Mouse (Mus musculus) embryonic facial prominence, embryonic 13.5 days (tissue): ENCODE data around the gene Zbtb1. TPM values are rescaled to one million over a fixed set of nuclear protein-coding genes. Genes with fewer than 3 reads are reported as not detected.

ENCODE experiments used
- ATAC-seq: fragments of 200-750 bp; cut with Nextera tagmentation; 2 replicates; pipeline ENCODE4 v1.8.0; 2017; ENCODE audit warnings: low read depth; ENCODE audit not compliant: insufficient number of reproducible peaks, insufficient read depth, low FRiP score, low TSS enrichment
- H3K27ac ChIP-seq: fragments of 300-500 bp; sonication (generic); 2 replicates; pipeline ENCODE4 v1.5.1; 2015; ENCODE audit warnings: moderate library complexity, mild to moderate bottlenecking, inconsistent platforms
- H3K27me3 ChIP-seq: fragments of 300-500 bp; sonication (generic); 2 replicates; pipeline ENCODE4 v1.6.1; 2015; ENCODE audit warnings: mild to moderate bottlenecking, inconsistent platforms
- H3K36me3 ChIP-seq: fragments of 300-500 bp; sonication (generic); 2 replicates; pipeline ENCODE4 v1.6.1; 2015; ENCODE audit warnings: mild to moderate bottlenecking, inconsistent platforms
- H3K4me1 ChIP-seq: fragments of 300-500 bp; sonication (generic); 2 replicates; pipeline ENCODE4 v1.6.1; 2015; ENCODE audit warnings: inconsistent platforms
- H3K4me2 ChIP-seq: fragments of 300-500 bp; sonication (generic); 2 replicates; pipeline ENCODE4 v1.6.1; 2015; ENCODE audit warnings: moderate library complexity, mild to moderate bottlenecking, inconsistent platforms
- H3K4me3 ChIP-seq: fragments of 300-500 bp; sonication (generic); 2 replicates; pipeline ENCODE4 v1.5.1; 2015; ENCODE audit warnings: mild to moderate bottlenecking, inconsistent platforms
- H3K9ac ChIP-seq: fragments of 300-500 bp; sonication (generic); 2 replicates; pipeline ENCODE4 v1.6.1; 2015; ENCODE audit warnings: mild to moderate bottlenecking, inconsistent platforms
- H3K9me3 ChIP-seq: fragments of 300-500 bp; sonication (generic); 2 replicates; pipeline ENCODE4 v1.6.1; 2016; ENCODE audit warnings: inconsistent platforms
- WGBS: fragments of 180-500 bp; shearing (Covaris S2); methylation state at CpG from one replicate; pipeline ENCODE4 v1.1.7; 2015; ENCODE audit warnings: mixed read lengths; 5-methylcytosine and 5-hydroxymethylcytosine counted together
- polyA plus RNA-seq: library from polyadenylated mRNA; unstranded; fragments of >200 nt; fragmentation: Nextera tagmentation; extraction: Ambion mirVana; gene quantifications from 2 replicates; pipeline ENCODE4 v1.2.1, GENCODE M21; 2015

Zbtb1 gene
- polyA plus RNA-seq, 1 experiment from 2014 or later, result 11.3 TPM

- WGBS, result 58% methylated on average over 8 of the region's 8 CpGs
- Histone ChIP-seq H3K9me3 (no peaks in the 10 kb centered on the region), H3K4me1 (no peaks in the 10 kb centered on the region), H3K4me2 (no peak overlapping the region), H3K4me3 (no peak overlapping the region), H3K9ac (no peak overlapping the region), H3K36me3 (peaks cover 52% of the 10 kb centered on the region), H3K27me3 (no peaks in the 10 kb centered on the region), H3K27ac (no peak overlapping the region)
- ATAC-seq, result no peak
These were observed 20.3 kb upstream of the Zbtb1 start for GRCm38 (mm10) chr12:76349680-76350220.

GRCm38 (mm10) chr12:76360868-76361267, 9.2 kb upstream of the Zbtb1 start:
- no peak for ATAC-seq
- H3K9ac ChIP-seq, result no peak overlapping the region
- H3K9me3 ChIP-seq, result no peaks in the 10 kb centered on the region
- WGBS, result 42% methylated on average over 1 of the region's 1 CpGs
- H3K27ac ChIP-seq, result no peak overlapping the region
- no peaks in the 10 kb centered on the region for H3K27me3 ChIP-seq
- H3K4me3 ChIP-seq, result no peak overlapping the region
- peaks cover 15% of the 10 kb centered on the region for H3K4me1 ChIP-seq
- peaks cover 17% of the 10 kb centered on the region; the same call in 1 of the 2 replicates for H3K36me3 ChIP-seq
- no peak overlapping the region for H3K4me2 ChIP-seq

GRCm38 (mm10) chr12:76361405-76362302, 8.4 kb upstream of the Zbtb1 start:
- 41% methylated on average over 9 of the region's 9 CpGs for WGBS
- no peak for ATAC-seq
- Histone ChIP-seq H3K9ac (no peak overlapping the region), H3K27me3 (no peaks in the 10 kb centered on the region), H3K4me3 (no peak overlapping the region), H3K36me3 (peaks cover 17% of the 10 kb centered on the region; the same call in 1 of the 2 replicates), H3K27ac (peak overlapping the region; percentile 36; the same call in 1 of the 2 replicates), H3K9me3 (no peaks in the 10 kb centered on the region), H3K4me2 (no peak overlapping the region), H3K4me1 (peaks cover 21% of the 10 kb centered on the region)

GRCm38 (mm10) chr12:76362303-76362676, 7.8 kb upstream of the Zbtb1 start:
- Histone ChIP-seq H3K27ac (no peak overlapping the region), H3K4me1 (peaks cover 27% of the 10 kb centered on the region), H3K36me3 (peaks cover 12% of the 10 kb centered on the region; the same call in 1 of the 2 replicates), H3K27me3 (no peaks in the 10 kb centered on the region), H3K4me3 (no peak overlapping the region), H3K4me2 (no peak overlapping the region), H3K9me3 (no peaks in the 10 kb centered on the region), H3K9ac (no peak overlapping the region)
- ATAC-seq, result no peak
- 77% methylated on average over 9 of the region's 9 CpGs for WGBS

GRCm38 (mm10) chr12:76366276-76366675, 3.8 kb upstream of the Zbtb1 start:
- no peak for ATAC-seq
- 89% methylated on average over 3 of the region's 3 CpGs for WGBS
- H3K27me3 ChIP-seq, result no peaks in the 10 kb centered on the region
- no peak overlapping the region for H3K4me2 ChIP-seq
- no peak overlapping the region for H3K4me3 ChIP-seq
- H3K9ac ChIP-seq, result no peak overlapping the region
- H3K36me3 ChIP-seq, result 0 out of 2 replicates have a peak, but pooled peaks cover 7% of the 10 kb centered on the region
- H3K9me3 ChIP-seq, result no peaks in the 10 kb centered on the region
- peaks cover 42% of the 10 kb centered on the region for H3K4me1 ChIP-seq
- no peak overlapping the region for H3K27ac ChIP-seq

- 19% methylated on average over 14 of the region's 14 CpGs for WGBS
- peak overlapping the region; percentile 89 for H3K4me3 ChIP-seq
- H3K27me3 ChIP-seq, result no peaks in the 10 kb centered on the region
- H3K4me2 ChIP-seq, result peak overlapping the region; percentile 82
- H3K9ac ChIP-seq, result peak overlapping the region; percentile 99
- 0 out of 2 replicates have a peak, but pooled peaks cover 7% of the 10 kb centered on the region for H3K36me3 ChIP-seq
- peak overlapping the region; percentile 34; the same call in 1 of the 2 replicates for H3K27ac ChIP-seq
- H3K9me3 ChIP-seq, result no peaks in the 10 kb centered on the region
- ATAC-seq, result no peak
- peaks cover 39% of the 10 kb centered on the region for H3K4me1 ChIP-seq
These were observed 2.7 kb upstream of the Zbtb1 start for GRCm38 (mm10) chr12:76367096-76367995.

- Histone ChIP-seq H3K4me1 (peaks cover 46% of the 10 kb centered on the region), H3K4me2 (peak overlapping the region; percentile 82), H3K27me3 (no peaks in the 10 kb centered on the region), H3K9me3 (no peaks in the 10 kb centered on the region), H3K27ac (peak overlapping the region; percentile 100), H3K36me3 (0 out of 2 replicates have a peak, but pooled peaks cover 7% of the 10 kb centered on the region), H3K4me3 (peak overlapping the region; percentile 89), H3K9ac (peak overlapping the region; percentile 99)
- no peak for ATAC-seq
- 8% methylated on average over 9 of the region's 9 CpGs for WGBS
These were observed 1.8 kb upstream of the Zbtb1 start for GRCm38 (mm10) chr12:76368201-76368789.

- H3K4me1 ChIP-seq, result peaks cover 46% of the 10 kb centered on the region
- 0 out of 2 replicates have a peak, but pooled peaks cover 5% of the 10 kb centered on the region for H3K36me3 ChIP-seq
- H3K9ac ChIP-seq, result peak overlapping the region; percentile 99
These were observed 1.3 kb upstream of the Zbtb1 start for GRCm38 (mm10) chr12:76368790-76369205.

GRCm38 (mm10) chr12:76369206-76369977, 674 bp upstream of the Zbtb1 start, which contains the start of gene Zbtb25:
TSS of gene Zbtb25 (minus strand) at chr12:76369602.
- peak within 1 kb of the TSS; percentile 82 for H3K4me2 ChIP-seq
- H3K9ac ChIP-seq, result peak within 1 kb of the TSS; percentile 99
- ATAC-seq, result peak; percentile 81
- no peaks in the 10 kb centered on the region for H3K27me3 ChIP-seq
- peak within 1 kb of the TSS; percentile 89 for H3K4me3 ChIP-seq
- under 1% methylated on average over 80 of the region's 96 CpGs for WGBS
- peaks cover 49% of the 10 kb centered on the region for H3K4me1 ChIP-seq
- H3K36me3 ChIP-seq, result no peaks in the 10 kb centered on the region
- H3K27ac ChIP-seq, result peak within 1 kb of the TSS; percentile 100
- no peaks in the 10 kb centered on the region for H3K9me3 ChIP-seq

More at GRCm38 (mm10) chr12:76368790-76369205, 1.3 kb upstream of the Zbtb1 start:
- 1% methylated on average over 26 of the region's 26 CpGs for WGBS
- Histone ChIP-seq H3K27me3 (no peaks in the 10 kb centered on the region), H3K4me3 (peak overlapping the region; percentile 89), H3K4me2 (peak overlapping the region; percentile 82), H3K9me3 (no peaks in the 10 kb centered on the region), H3K27ac (peak overlapping the region; percentile 100)
- peak; percentile 8 for ATAC-seq

- H3K4me3 ChIP-seq, result peak overlapping the region; percentile 89
- peak; percentile 72 for ATAC-seq
- WGBS, result under 1% methylated on average over 57 of the region's 63 CpGs
- no peaks in the 10 kb centered on the region for H3K9me3 ChIP-seq
- peak overlapping the region; percentile 99 for H3K9ac ChIP-seq
- H3K27ac ChIP-seq, result peak overlapping the region; percentile 100
- H3K36me3 ChIP-seq, result no peaks in the 10 kb centered on the region
- peak overlapping the region; percentile 82 for H3K4me2 ChIP-seq
- peaks cover 50% of the 10 kb centered on the region for H3K4me1 ChIP-seq
- H3K27me3 ChIP-seq, result no peaks in the 10 kb centered on the region
These were observed 935 bp downstream of the Zbtb1 start for GRCm38 (mm10) chr12:76370831-76371571.
